Mouse (Mus musculus) retina, embryonic 14.5 days (tissue): ENCODE measurements around the gene Cdca7l.

Source experiments
- DNase-seq: peaks from one replicate; pipeline ENCODE4 v3.0.0-alpha.2; 2015; ENCODE audit warnings: low spot score

The Cdca7l gene

GRCm38 (mm10) chr12:117809327-117810017, 5.4 kb downstream of the Cdca7l start:
- peak; percentile 24 for DNase-seq

- DNase-seq = no peak
Measured at GRCm38 (mm10) chr12:117810074-117810473, 6.0 kb downstream of the Cdca7l start.

GRCm38 (mm10) chr12:117820138-117820858, 16.2 kb downstream of the Cdca7l start:
- DNase-seq = peak; percentile 84

- peak; percentile 45 for DNase-seq
Measured at GRCm38 (mm10) chr12:117820859-117821221, 16.8 kb downstream of the Cdca7l start.

GRCm38 (mm10) chr12:117821394-117821793, 17.3 kb downstream of the Cdca7l start:
- DNase-seq = no peak

GRCm38 (mm10) chr12:117828350-117828749, 24.3 kb downstream of the Cdca7l start:
- no peak for DNase-seq

GRCm38 (mm10) chr12:117831351-117831961, 27.4 kb downstream of the Cdca7l start:
- no peak for DNase-seq

GRCm38 (mm10) chr12:117832190-117832589, 28.1 kb downstream of the Cdca7l start:
- no peak for DNase-seq

- no peak for DNase-seq
Measured at GRCm38 (mm10) chr12:117834652-117835051, 30.6 kb downstream of the Cdca7l start.

GRCm38 (mm10) chr12:117835371-117835770, 31.3 kb downstream of the Cdca7l start:
- DNase-seq = no peak

- DNase-seq = no peak
Measured at GRCm38 (mm10) chr12:117837376-117837775, 33.3 kb downstream of the Cdca7l start.

- no peak for DNase-seq
Measured at GRCm38 (mm10) chr12:117840705-117841104, 36.6 kb downstream of the Cdca7l start.

GRCm38 (mm10) chr12:117842676-117843075, 38.6 kb downstream of the Cdca7l start:
- DNase-seq = peak; percentile 49

- peak; percentile 78 for DNase-seq
Measured at GRCm38 (mm10) chr12:117843302-117844074, 39.4 kb downstream of the Cdca7l start.

- no peak for DNase-seq
Measured at GRCm38 (mm10) chr12:117844075-117844408, 40.0 kb downstream of the Cdca7l start.

GRCm38 (mm10) chr12:117844917-117845316, 40.8 kb downstream of the Cdca7l start:
- no peak for DNase-seq

GRCm38 (mm10) chr12:117848621-117849020, 44.5 kb downstream of the Cdca7l start:
- DNase-seq = no peak

GRCm38 (mm10) chr12:117850472-117850871, 46.4 kb downstream of the Cdca7l start:
- peak; percentile 54 for DNase-seq

GRCm38 (mm10) chr12:117853316-117853715, 49.2 kb downstream of the Cdca7l start:
- peak; percentile 80 for DNase-seq

- no peak for DNase-seq
Measured at GRCm38 (mm10) chr12:117857023-117857422, 52.9 kb downstream of the Cdca7l start.

- DNase-seq = no peak
Measured at GRCm38 (mm10) chr12:117857884-117858283, 53.8 kb downstream of the Cdca7l start.

GRCm38 (mm10) chr12:117860840-117861239, 56.8 kb downstream of the Cdca7l start:
- no peak for DNase-seq
